Mouse (Mus musculus): ENCODE results near the gene Olfr1016. TPM values are rescaled to one million over a fixed set of nuclear protein-coding genes. Genes with fewer than 3 reads are reported as not detected.

The Olfr1016 gene
- total RNA-seq (2018; cell fraction: chromatin; rRNA removed): not detected
- total RNA-seq (2018; cell fraction: cytosol; rRNA removed): not detected
- total RNA-seq (2018; cell fraction: nucleus; rRNA removed): not detected
- polyA plus RNA-seq (2018): not detected in 3 replicates

GRCm38 (mm10) chr2:85802444-85802843 is at the start of gene Olfr1016:
Olfr1016 (minus strand) TSS chr2:85802544.
- 87% methylated on average over 2 of the region's 2 CpGs for WGBS (ENCODE audit: missing documents)

DNA sequence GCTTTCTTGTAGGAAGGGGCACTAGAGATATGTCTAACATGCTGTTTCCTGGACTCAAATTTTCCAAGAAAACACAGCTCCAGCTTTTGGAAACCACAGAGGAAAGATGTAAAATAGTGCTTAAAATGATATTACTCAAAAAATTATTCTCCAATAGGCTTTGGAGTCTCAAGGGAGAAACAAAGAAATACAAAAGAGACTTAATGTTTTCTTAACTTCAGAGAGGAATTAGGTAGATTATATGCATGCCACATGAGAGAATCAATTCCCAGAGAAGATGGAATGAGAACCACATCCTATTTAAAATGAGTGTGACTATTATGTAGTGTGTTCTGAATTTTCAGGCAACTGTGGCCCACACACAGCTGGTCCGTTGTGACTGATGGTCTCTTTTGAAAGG is 44.4 kb upstream of the Olfr1016 start, which contains the start of gene Olfr1020:
TSS of gene Olfr1020 (plus strand) at position 301 of the 400 bp plus-strand sequence.
- H3K79me2 ChIP-seq (ENCODE audit: inconsistent target): no peaks in the 10 kb centered on the region
- H3K4me3 ChIP-seq (ENCODE audit: inconsistent target): no peak within 1 kb of the TSS
- no peaks in the 10 kb centered on the region for H3K36me3 ChIP-seq (ENCODE audit: inconsistent target)
- no peak within 1 kb of the TSS for H3K27ac ChIP-seq
- WGBS (ENCODE audit: missing documents): 79% methylated on average over 1 of the region's 1 CpGs

More at GRCm38 (mm10) chr2:85802444-85802843, at the start of gene Olfr1016:
- Histone ChIP-seq H3K79me2 (ENCODE audit: inconsistent target) (no peaks in the 10 kb centered on the region), H3K4me3 (ENCODE audit: inconsistent target) (no peak within 1 kb of the TSS), H3K36me3 (ENCODE audit: inconsistent target) (no peaks in the 10 kb centered on the region), H3K27ac (no peak within 1 kb of the TSS)

DNA sequence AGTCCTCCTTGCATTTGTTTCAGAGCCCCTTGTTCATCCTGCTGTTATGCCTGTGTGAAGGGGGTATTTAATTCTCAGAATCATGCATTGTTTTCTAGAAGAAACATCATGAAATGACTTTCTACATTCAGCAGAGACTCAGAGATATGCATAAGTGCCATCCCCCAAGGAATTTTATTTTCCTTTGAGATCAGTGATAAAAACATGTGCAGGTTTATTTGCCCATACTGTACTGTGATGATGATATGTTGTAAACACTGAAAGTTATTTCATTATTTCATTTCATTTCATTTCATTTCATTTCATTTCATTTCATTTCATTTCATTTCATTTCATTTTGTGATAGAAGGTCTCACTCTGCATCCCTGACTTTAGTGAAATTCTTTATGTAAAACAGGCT is 43.0 kb upstream of the Olfr1016 start, which contains the start of gene Olfr1019:
TSS of gene Olfr1019 (minus strand) at position 101 of the 400 bp plus-strand sequence.
- no peaks in the 10 kb centered on the region for H3K36me3 ChIP-seq (ENCODE audit: inconsistent target)
- H3K27ac ChIP-seq: no peak within 1 kb of the TSS
- H3K4me3 ChIP-seq (ENCODE audit: inconsistent target): no peak within 1 kb of the TSS
- no peaks in the 10 kb centered on the region for H3K79me2 ChIP-seq (ENCODE audit: inconsistent target)

DNA sequence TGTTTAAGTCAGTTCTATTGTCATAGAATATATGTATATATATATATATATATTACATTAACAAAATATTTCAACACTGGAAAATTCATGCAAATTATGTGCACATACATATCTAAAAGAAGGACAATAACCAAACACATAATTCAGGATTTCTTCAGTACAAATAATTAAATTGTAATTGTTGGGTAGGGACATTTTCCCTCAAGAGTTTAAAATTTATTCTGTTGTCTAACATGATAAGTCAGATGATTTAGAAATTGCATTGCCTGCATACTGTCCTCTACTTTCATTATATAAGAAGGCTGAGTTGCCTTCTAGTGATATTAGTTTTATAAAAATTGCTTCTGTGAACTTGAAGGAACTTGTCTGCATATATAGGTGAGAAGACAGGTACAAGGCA is 15.8 kb upstream of the Olfr1016 start, which contains the start of gene Olfr1018:
TSS of gene Olfr1018 (plus strand) at position 301 of the 400 bp plus-strand sequence.
- H3K36me3 ChIP-seq (ENCODE audit: inconsistent target): no peaks in the 10 kb centered on the region
- H3K79me2 ChIP-seq (ENCODE audit: inconsistent target): no peaks in the 10 kb centered on the region
- no peak within 1 kb of the TSS for H3K4me3 ChIP-seq (ENCODE audit: inconsistent target)
- no peak within 1 kb of the TSS for H3K27ac ChIP-seq

GRCm38 (mm10) chr2:85804501-85804900 is 2.2 kb upstream of the Olfr1016 start:
- Histone ChIP-seq H3K27ac (no peak overlapping the region), H3K36me3 (ENCODE audit: inconsistent target) (no peaks in the 10 kb centered on the region), H3K79me2 (ENCODE audit: inconsistent target) (no peaks in the 10 kb centered on the region), H3K4me3 (ENCODE audit: inconsistent target) (no peak overlapping the region)
- WGBS (ENCODE audit: missing documents): 90% methylated on average over 4 of the region's 4 CpGs

- Histone ChIP-seq H3K27ac (no peak overlapping the region), H3K4me3 (ENCODE audit: inconsistent target) (no peak overlapping the region), H3K79me2 (ENCODE audit: inconsistent target) (no peaks in the 10 kb centered on the region), H3K36me3 (ENCODE audit: inconsistent target) (no peaks in the 10 kb centered on the region)
- 66% methylated on average over 2 of the region's 2 CpGs for WGBS (ENCODE audit: missing documents)
These were observed 10.0 kb downstream of the Olfr1016 start for GRCm38 (mm10) chr2:85792331-85792730.

DNA sequence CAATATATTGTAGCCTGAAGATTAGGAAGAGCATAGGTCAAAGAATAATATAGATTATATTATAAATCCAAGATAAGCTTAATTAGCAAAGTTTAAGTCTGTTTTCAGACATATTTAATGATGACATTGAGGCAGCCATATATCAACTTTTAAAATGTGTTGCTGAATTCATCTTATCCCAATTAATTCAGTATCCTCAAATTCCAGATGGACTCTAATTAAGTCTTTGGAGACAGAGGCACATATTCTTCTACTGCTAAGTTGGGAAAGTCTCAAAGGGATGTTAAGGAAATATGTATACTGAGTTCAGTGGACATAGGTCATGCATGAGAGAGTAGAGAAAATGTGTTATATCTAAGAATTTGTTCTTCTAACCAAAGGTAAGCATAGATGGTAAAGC is 20.6 kb downstream of the Olfr1016 start, which contains the start of gene Olfr1015:
TSS of gene Olfr1015 (plus strand) at position 301 of the 400 bp plus-strand sequence.
- Histone ChIP-seq H3K4me3 (ENCODE audit: inconsistent target) (no peak within 1 kb of the TSS), H3K36me3 (ENCODE audit: inconsistent target) (no peaks in the 10 kb centered on the region), H3K79me2 (ENCODE audit: inconsistent target) (no peaks in the 10 kb centered on the region), H3K27ac (no peak within 1 kb of the TSS)

- H3K4me3 ChIP-seq (ENCODE audit: inconsistent target): no peak within 1 kb of the TSS
- H3K79me2 ChIP-seq (ENCODE audit: inconsistent target): no peaks in the 10 kb centered on the region
- H3K27ac ChIP-seq: no peak within 1 kb of the TSS
- no peaks in the 10 kb centered on the region for H3K36me3 ChIP-seq (ENCODE audit: inconsistent target)
These were observed 29.9 kb downstream of the Olfr1016 start, which contains the start of gene Olfr1014 for GRCm38 (mm10) chr2:85772413-85772812. Olfr1014 (plus strand) TSS chr2:85772713.

- H3K79me2 ChIP-seq (ENCODE audit: inconsistent target): no peaks in the 10 kb centered on the region
- no peaks in the 10 kb centered on the region for H3K36me3 ChIP-seq (ENCODE audit: inconsistent target)
- no peak within 1 kb of the TSS for H3K4me3 ChIP-seq (ENCODE audit: inconsistent target)
- H3K27ac ChIP-seq: no peak within 1 kb of the TSS
These were observed 35.5 kb downstream of the Olfr1016 start, which contains the start of gene Olfr1013 for GRCm38 (mm10) chr2:85766798-85767197. Olfr1013 (plus strand) TSS chr2:85767098.

GRCm38 (mm10) chr2:85762666-85763065 is 39.7 kb downstream of the Olfr1016 start, which contains the start of gene Olfr1012:
Olfr1012 (minus strand) TSS chr2:85762766.
- Histone ChIP-seq H3K36me3 (ENCODE audit: inconsistent target) (no peaks in the 10 kb centered on the region), H3K27ac (no peak within 1 kb of the TSS), H3K79me2 (ENCODE audit: inconsistent target) (no peaks in the 10 kb centered on the region), H3K4me3 (ENCODE audit: inconsistent target) (no peak within 1 kb of the TSS)
- WGBS (ENCODE audit: missing documents): 50% methylated on average over 1 of the region's 1 CpGs

DNA sequence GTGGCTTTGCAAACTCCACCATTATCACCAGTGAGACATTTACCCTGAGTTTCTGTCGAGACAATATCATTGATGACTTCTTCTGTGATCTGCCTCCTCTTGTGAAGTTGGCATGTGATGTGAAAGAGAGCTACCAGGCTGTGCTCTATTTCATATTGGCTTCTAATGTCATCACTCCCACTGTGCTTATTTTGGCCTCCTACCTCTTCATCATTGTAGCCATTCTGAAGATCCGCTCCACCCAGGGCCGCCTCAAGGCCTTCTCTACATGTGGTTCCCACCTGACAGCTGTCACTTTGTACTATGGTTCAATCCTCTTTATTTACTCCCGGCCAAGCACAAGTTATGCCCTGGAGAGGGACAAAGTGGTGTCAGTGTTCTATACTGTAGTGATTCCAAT is 48.5 kb downstream of the Olfr1016 start:
- Histone ChIP-seq H3K79me2 (ENCODE audit: inconsistent target) (no peaks in the 10 kb centered on the region), H3K36me3 (ENCODE audit: inconsistent target) (no peaks in the 10 kb centered on the region), H3K4me3 (ENCODE audit: inconsistent target) (no peak overlapping the region), H3K27ac (no peak overlapping the region)
- WGBS (ENCODE audit: missing documents): 86% methylated on average over 3 of the region's 4 CpGs

Other genes starting within 250 kb of the Olfr1016 start
- gene Olfr996, start 223.3 kb downstream of the Olfr1016 start, polyA plus RNA-seq (2018): not detected in 3 replicates
- not detected in 3 replicates for gene Olfr998, start 213.6 kb downstream of the Olfr1016 start, polyA plus RNA-seq (2018)
- not detected in 3 replicates for gene Olfr1000, start 190.6 kb downstream of the Olfr1016 start, polyA plus RNA-seq (2018)
- gene Olfr1002, start 151.8 kb downstream of the Olfr1016 start, polyA plus RNA-seq (2018): not detected in 3 replicates
- not detected in 3 replicates for gene Olfr154, start 138.1 kb downstream of the Olfr1016 start, polyA plus RNA-seq (2018)
- not detected in 3 replicates for gene Olfr1006, start 123.8 kb downstream of the Olfr1016 start, polyA plus RNA-seq (2018)
- gene Olfr1008, start 113.1 kb downstream of the Olfr1016 start, polyA plus RNA-seq (2018): not detected in 3 replicates
- gene Olfr1009, start 87.1 kb downstream of the Olfr1016 start, polyA plus RNA-seq (2018): not detected in 3 replicates
- not detected in 3 replicates for gene Olfr1012, start 39.8 kb downstream of the Olfr1016 start, polyA plus RNA-seq (2018)
- not detected in 3 replicates for gene Olfr1013, start 35.4 kb downstream of the Olfr1016 start, polyA plus RNA-seq (2018)
- gene Olfr1014, start 29.8 kb downstream of the Olfr1016 start, polyA plus RNA-seq (2018): not detected in 3 replicates
- not detected in 3 replicates for gene Olfr1015, start 20.5 kb downstream of the Olfr1016 start, polyA plus RNA-seq (2018)
- gene Olfr1018, start 15.9 kb upstream of the Olfr1016 start, polyA plus RNA-seq (2018): not detected in 3 replicates
- gene Olfr1019, start 42.9 kb upstream of the Olfr1016 start, polyA plus RNA-seq (2018): not detected in 3 replicates
- gene Olfr1020, start 44.5 kb upstream of the Olfr1016 start, polyA plus RNA-seq (2018): not detected in 3 replicates
- not detected in 3 replicates for gene Olfr1022, start 66.0 kb upstream of the Olfr1016 start, polyA plus RNA-seq (2018)
- not detected in 3 replicates for gene Olfr1023, start 83.1 kb upstream of the Olfr1016 start, polyA plus RNA-seq (2018)
- gene Olfr1024, start 102.5 kb upstream of the Olfr1016 start, polyA plus RNA-seq (2018): not detected in 3 replicates
- not detected in 3 replicates for gene Olfr1025-ps1, start 112.6 kb upstream of the Olfr1016 start, polyA plus RNA-seq (2018)
- gene Olfr1026, start 119.0 kb upstream of the Olfr1016 start, polyA plus RNA-seq (2018): not detected in 3 replicates
- gene Olfr1028, start 147.9 kb upstream of the Olfr1016 start, polyA plus RNA-seq (2018): not detected in 3 replicates
- not detected in 3 replicates for gene Olfr1029, start 171.4 kb upstream of the Olfr1016 start, polyA plus RNA-seq (2018)
- gene Olfr1030, start 176.7 kb upstream of the Olfr1016 start, polyA plus RNA-seq (2018): not detected in 3 replicates
- gene Olfr1031, start 187.8 kb upstream of the Olfr1016 start, polyA plus RNA-seq (2018): not detected in 3 replicates
- gene Olfr1032, start 203.0 kb upstream of the Olfr1016 start, polyA plus RNA-seq (2018): not detected in 3 replicates
- 0.22 TPM in 1 of 3 replicates, not detected in the others for gene Olfr1033, start 218.1 kb upstream of the Olfr1016 start, polyA plus RNA-seq (2018)
- gene Olfr1034, start 243.3 kb upstream of the Olfr1016 start, polyA plus RNA-seq (2018): not detected in 3 replicates